Comparison of ENCODE assay signal across 15 mouse cellular contexts in genomic region chr11:118832793-118833481, GRCm38 (mm10).
DNase-seq lines count a peak whose midpoint lies in the region; ATAC-seq lines count a peak whose summit lies in the region.
"Had no signal": no experiment of that assay in that cellular context is flagged by ENCODE, and none has a peak within 500 bp of the region (broad histone marks: within the 10 kb centered on the region; RNA-seq: fewer than 3 reads in every experiment).

No protein-coding gene starts in this region.

- H3K27me3 ChIP-seq in kidney, embryonic 14.5 days (ENCODE audit: control insufficient read depth, insufficient read depth, low read length): no peaks in the 10 kb centered on the region
- H3K27me3 ChIP-seq in intestine, embryonic 14.5 days (replicated peaks; ENCODE audit: control insufficient read depth, insufficient read depth, low read length): no peaks in the 10 kb centered on the region
- H3K27me3 ChIP-seq: limb, embryonic 15.5 days; neural tube, embryonic 12.5 days had no signal

- no peak overlapping the region for H3K9ac ChIP-seq in kidney, embryonic 14.5 days (ENCODE audit: low read depth, low read length)
- no peak overlapping the region for H3K9ac ChIP-seq in intestine, embryonic 14.5 days (ENCODE audit: low read length)
- H3K9ac ChIP-seq: limb, embryonic 15.5 days; neural tube, embryonic 12.5 days had no signal

- H3K9me3 ChIP-seq in kidney, embryonic 14.5 days (ENCODE audit: control insufficient read depth, low read length): no peaks in the 10 kb centered on the region
- no peaks in the 10 kb centered on the region for H3K9me3 ChIP-seq in intestine, embryonic 14.5 days (ENCODE audit: control insufficient read depth, low read length)
- H3K9me3 ChIP-seq: limb, embryonic 15.5 days; neural tube, embryonic 12.5 days had no signal

- H3K36me3 ChIP-seq in kidney, embryonic 14.5 days (ENCODE audit: control insufficient read depth, insufficient read depth, low read length): no peaks in the 10 kb centered on the region
- no peaks in the 10 kb centered on the region for H3K36me3 ChIP-seq in intestine, embryonic 14.5 days (ENCODE audit: control insufficient read depth, insufficient read depth, low read length)
- H3K36me3 ChIP-seq: limb, embryonic 15.5 days; neural tube, embryonic 12.5 days had no signal

- peak; percentile 67 for DNase-seq in kidney, adult 11 months
- DNase-seq in cerebellum, adult 11-12 months: peak; percentile 98
- DNase-seq in intestine, embryonic 14.5 days (ENCODE audit: low spot score): peak; percentile 51
- peak; percentile 25 for DNase-seq in kidney, postnatal 10 days
- DNase-seq in gastrocnemius, adult 8-10 months (ENCODE audit: low spot score in 2 of 2): no peak
- DNase-seq in gastrocnemius, postnatal 4 days (ENCODE audit: low spot score in 2 of 2): no peak
- no peak for DNase-seq in spleen, postnatal 36 days (ENCODE audit: low spot score in 2 of 2)
- DNase-seq: adrenal gland, postnatal 14 days; lung, adult 18-20 months; midbrain, embryonic 14.5 days had no signal

- ATAC-seq in kidney, embryonic 14.5 days (ENCODE audit: low FRiP score, low TSS enrichment): no peak
- ATAC-seq in intestine, embryonic 14.5 days (replicated peaks; ENCODE audit: low FRiP score, low TSS enrichment, low read depth): peak; percentile 43; the same call in 1 of the 2 replicates

- WGBS in kidney, embryonic 14.5 days: 57% methylated on average over 10 of the region's 10 CpGs
- 60% methylated on average over 10 of the region's 10 CpGs for WGBS in intestine, embryonic 14.5 days

- H3K4me3 ChIP-seq in kidney, embryonic 14.5 days (ENCODE audit: low read length): no peak overlapping the region
- H3K4me3 ChIP-seq in intestine, embryonic 14.5 days (ENCODE audit: low read depth, low read length): no peak overlapping the region
- H3K4me3 ChIP-seq: limb, embryonic 15.5 days; neural tube, embryonic 12.5 days had no signal

- no peak overlapping the region for H3K27ac ChIP-seq in kidney, embryonic 14.5 days (ENCODE audit: low read depth, low read length)
- H3K27ac ChIP-seq in intestine, embryonic 14.5 days (ENCODE audit: low read depth): no peak overlapping the region
- H3K27ac ChIP-seq: limb, embryonic 15.5 days; macrophage; neural tube, embryonic 12.5 days had no signal

- H3K4me1 ChIP-seq in kidney, embryonic 14.5 days (ENCODE audit: control insufficient read depth, insufficient read depth, low read length): no peaks in the 10 kb centered on the region
- no peaks in the 10 kb centered on the region for H3K4me1 ChIP-seq in intestine, embryonic 14.5 days (replicated peaks; ENCODE audit: control insufficient read depth, insufficient read depth, low read length)
- H3K4me1 ChIP-seq: limb, embryonic 15.5 days had no signal

- H3K4me2 ChIP-seq in kidney, embryonic 14.5 days (replicated peaks; ENCODE audit: low read depth, low read length): no peak overlapping the region
- no peak overlapping the region for H3K4me2 ChIP-seq in intestine, embryonic 14.5 days (ENCODE audit: low read length)
- H3K4me2 ChIP-seq: heart, embryonic 11.5 days; limb, embryonic 15.5 days; neural tube, embryonic 12.5 days had no signal

Comparison
In these comparisons a context has a peak if more than half of its experiments do, and no peak if none do; other contexts are left out.
1. DNase-seq: peak in kidney, adult 11 months (single experiment), cerebellum, adult 11-12 months (single experiment), intestine, embryonic 14.5 days (single experiment) and kidney, postnatal 10 days (single experiment); none in gastrocnemius, adult 8-10 months (0 of 2), gastrocnemius, postnatal 4 days (0 of 2) and spleen, postnatal 36 days (0 of 2).